8 mouse cellular contexts compared by ENCODE assay signal in genomic region chr14:32609392-32609791, GRCm38 (mm10). TPM values are rescaled to one million over a fixed set of nuclear protein-coding genes. Genes with fewer than 3 reads are reported as not detected.
A peak's percentile ranks its signal among the peaks of the same experiment; 100 is the strongest.
DNase-seq lines count a peak whose midpoint lies in the region; ATAC-seq and TF ChIP-seq lines count a peak whose summit lies in the region.

No protein-coding gene starts in this region.

- ATAC-seq in kidney, embryonic 16.5 days (ENCODE audit: low FRiP score, low TSS enrichment) = peak; percentile 73
- ATAC-seq in midbrain, postnatal 0 days (ENCODE audit: low FRiP score) = no peak

- peak; percentile 66 for DNase-seq in gastrocnemius, adult 2 months
- DNase-seq in gastrocnemius, adult 8-10 months (ENCODE audit: low spot score in 2 of 2) = no peak
- DNase-seq in spleen, adult 2 months (ENCODE audit: low read depth in 1 of 2, low spot score in 2 of 2) = no peak
- DNase-seq in spleen, postnatal 14 days (ENCODE audit: low spot score in 2 of 2) = no peak
- DNase-seq in cerebellum, postnatal 25 days = peak; percentile 51 to 70
- DNase-seq in midbrain, postnatal 0 days (ENCODE audit: low spot score) = no peak
- DNase-seq in spleen, adult 18-20 months = no peak

- 32% methylated on average over 3 of the region's 3 CpGs for WGBS in spleen, adult 2 months
- 20% methylated on average over 3 of the region's 3 CpGs for WGBS in kidney, embryonic 16.5 days
- WGBS in midbrain, postnatal 0 days = 28% methylated on average over 3 of the region's 3 CpGs

- no peak overlapping the region for H3K4me2 ChIP-seq in kidney, embryonic 16.5 days (replicated peaks; ENCODE audit: low read depth, low read length)
- H3K4me2 ChIP-seq in midbrain, postnatal 0 days (ENCODE audit: low read depth, low read length, poor library complexity, severe bottlenecking) = no peak overlapping the region

- TF ChIP-seq CTCF in gastrocnemius, adult 2 months (IDR thresholded peaks at IDR 0.05) = peak; percentile 85
- TF ChIP-seq CTCF in spleen, adult 2 months (IDR thresholded peaks at IDR 0.05; ENCODE audit: extremely low read depth, insufficient read depth, insufficient read length, insufficient replicate concordance) = peak; percentile 41; the same call in 1 of the 2 replicates
- TF ChIP-seq CTCF in midbrain, postnatal 0 days (IDR thresholded peaks at IDR 0.05) = peak; percentile 84

- no peaks in the 10 kb centered on the region for H3K9me3 ChIP-seq in kidney, embryonic 16.5 days (ENCODE audit: low read length)
- H3K9me3 ChIP-seq in midbrain, postnatal 0 days (ENCODE audit: low read length) = no peaks in the 10 kb centered on the region

- H3K27me3 ChIP-seq in spleen, adult 2 months (ENCODE audit: control insufficient read depth, insufficient read depth, low read length) = no peaks in the 10 kb centered on the region
- peaks cover 22% of the 10 kb centered on the region; the same call in 1 of the 2 replicates for H3K27me3 ChIP-seq in kidney, embryonic 16.5 days (ENCODE audit: insufficient read depth, low read length)
- no peaks in the 10 kb centered on the region for H3K27me3 ChIP-seq in midbrain, postnatal 0 days (ENCODE audit: insufficient read depth, low read length)

- no peaks in the 10 kb centered on the region for H3K36me3 ChIP-seq in spleen, adult 2 months (ENCODE audit: control insufficient read depth, insufficient read depth, low read length)
- no peaks in the 10 kb centered on the region for H3K36me3 ChIP-seq in kidney, embryonic 16.5 days (ENCODE audit: insufficient read depth, low read length)
- no peaks in the 10 kb centered on the region for H3K36me3 ChIP-seq in midbrain, postnatal 0 days (ENCODE audit: insufficient read depth, low read length)

- intact Hi-C loops in gastrocnemius, adult 2 months (cut with DNase I) = loop anchor here (1.0 to 5.0 kb wide), 2 partner anchors 106 to 193 kb away; no protein-coding TSS in a partner anchor

- H3K27ac ChIP-seq in gastrocnemius, adult 2 months = no peak overlapping the region
- no peak overlapping the region for H3K27ac ChIP-seq in spleen, adult 2 months (ENCODE audit: insufficient read depth, low read length)
- no peak overlapping the region for H3K27ac ChIP-seq in kidney, embryonic 16.5 days (ENCODE audit: low read length)
- no peak overlapping the region for H3K27ac ChIP-seq in midbrain, postnatal 0 days (ENCODE audit: low read depth, low read length)

- H3K4me1 ChIP-seq in spleen, adult 2 months (ENCODE audit: control insufficient read depth, insufficient read depth, insufficient read length) = no peaks in the 10 kb centered on the region
- H3K4me1 ChIP-seq in kidney, embryonic 16.5 days (ENCODE audit: insufficient read depth, low read length) = no peaks in the 10 kb centered on the region; the same call in 1 of the 2 replicates
- H3K4me1 ChIP-seq in midbrain, postnatal 0 days (ENCODE audit: insufficient read depth, low read length) = no peaks in the 10 kb centered on the region

- no peak overlapping the region for H3K9ac ChIP-seq in kidney, embryonic 16.5 days (replicated peaks; ENCODE audit: low read length)
- H3K9ac ChIP-seq in midbrain, postnatal 0 days (replicated peaks; ENCODE audit: low read length, poor library complexity, severe bottlenecking) = no peak overlapping the region

- H3K4me3 ChIP-seq in gastrocnemius, adult 2 months = no peak overlapping the region
- no peak overlapping the region for H3K4me3 ChIP-seq in spleen, adult 2 months (ENCODE audit: extremely low read depth, insufficient read depth, insufficient read length)
- H3K4me3 ChIP-seq in kidney, embryonic 16.5 days (ENCODE audit: low read length) = no peak overlapping the region
- no peak overlapping the region for H3K4me3 ChIP-seq in midbrain, postnatal 0 days (ENCODE audit: low read depth, low read length)

- TF ChIP-seq POLR2A in spleen, adult 2 months (IDR thresholded peaks at IDR 0.05; ENCODE audit: low read depth, low read length) = no peak

RNA-seq across cellular contexts. Expression of gene Prrxl1, which starts 10.2 kb away (rescaled TPM):
- not detected for total RNA-seq in gastrocnemius, adult 2 months (2021)
- not detected for total RNA-seq in gastrocnemius, adult 8-10 months (2022)
- not detected in 2 replicates for polyA plus RNA-seq in spleen, adult 2 months (2012; rRNA removed)
- 0.06 and 0.08 TPM in 2 replicates for polyA plus RNA-seq in kidney, embryonic 16.5 days (2015; fragmentation: Nextera tagmentation; extraction: Ambion mirVana)
- total RNA-seq in midbrain, postnatal 0 days (2014; rRNA removed) = 1.8 and 3.8 TPM in 2 replicates
- polyA plus RNA-seq in midbrain, postnatal 0 days (2015; fragmentation: Nextera tagmentation; extraction: Ambion mirVana) = 0.60 and 0.79 TPM in 2 replicates

Comparison
In these comparisons a context has a peak if more than half of its experiments do, and no peak if none do; other contexts are left out.
1. DNase-seq: peak in gastrocnemius, adult 2 months (single experiment) and cerebellum, postnatal 25 days (2 of 2); none in gastrocnemius, adult 8-10 months (0 of 2), spleen, adult 2 months (0 of 2), spleen, postnatal 14 days (0 of 2), midbrain, postnatal 0 days (single experiment) and spleen, adult 18-20 months (0 of 2).
2. Peak in every context shown above with its lines, with median percentiles within 50 percentile points of each other: CTCF ChIP-seq.